Mouse (Mus musculus) large intestine, adult 2 months (tissue): ENCODE data around the gene Cd3g. TPM values are rescaled to one million over a fixed set of nuclear protein-coding genes. Genes with fewer than 3 reads are reported as not detected.

ENCODE experiments used
- DNase-seq: peaks from one replicate; pipeline ENCODE4 v3.0.0-alpha.2; 2012; ENCODE audit warnings: low read depth, low spot score
- WGBS: fragments of 180-500 bp; shearing (Covaris S2); methylation state at CpG from one replicate; pipeline ENCODE4 v1.1.7; 2018; 5-methylcytosine and 5-hydroxymethylcytosine counted together
- polyA plus RNA-seq: library from polyadenylated mRNA; depleted of rRNA; stranded (reverse); fragments of >200 nt; gene quantifications from 2 replicates; pipeline ENCODE4 v1.2.3, GENCODE M21; 2012; rRNA removed

Cd3g gene
- 9.3 and 9.5 TPM in 2 replicates for polyA plus RNA-seq

DNA sequence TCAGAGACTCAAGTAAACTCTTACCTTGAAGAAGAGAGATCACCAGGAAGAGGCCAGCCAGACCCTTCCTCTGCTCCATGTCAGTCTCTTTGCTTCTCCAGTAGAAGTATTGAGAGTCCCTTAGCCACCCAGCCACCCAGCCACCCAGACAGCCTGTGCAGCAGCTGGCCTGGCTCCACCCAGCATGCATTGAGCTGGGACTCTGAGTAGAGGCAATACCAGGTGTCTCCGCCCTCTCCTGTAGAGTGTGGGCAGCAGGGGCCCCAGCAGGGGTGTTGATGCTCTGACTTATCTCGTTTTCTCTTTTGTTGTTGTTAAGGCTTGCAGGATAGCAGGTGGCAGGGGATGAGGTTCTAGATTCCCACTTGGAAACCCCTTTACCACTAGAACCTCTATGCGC is at the start of gene Cd3g:
Cd3g (minus strand) TSS at position 190 of the 400 bp plus-strand sequence.
- WGBS: 49% methylated on average over 3 of the region's 3 CpGs
- DNase-seq: no peak

DNA sequence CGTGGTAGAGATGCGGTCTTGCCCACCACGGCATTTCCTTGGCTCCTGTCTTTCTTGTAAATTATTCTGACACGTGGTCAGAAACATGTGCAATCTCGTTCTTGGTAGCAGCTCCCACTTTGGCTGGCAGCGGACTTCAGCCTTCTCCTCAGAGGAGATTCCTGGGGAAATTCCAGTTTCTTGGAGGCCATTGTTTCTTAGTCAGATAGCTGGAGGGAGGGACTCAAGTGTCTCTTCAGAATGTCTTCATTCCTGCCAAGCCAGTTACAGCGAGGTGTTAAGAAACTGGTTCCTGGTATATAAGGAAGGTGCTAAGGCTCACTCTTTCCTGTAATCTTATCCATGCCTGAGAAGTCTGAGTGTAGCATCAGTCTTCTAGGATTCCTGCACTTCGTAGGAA is 47.1 kb upstream of the Cd3g start:
- DNase-seq: no peak
- 62% methylated on average over 8 of the region's 8 CpGs for WGBS

DNA sequence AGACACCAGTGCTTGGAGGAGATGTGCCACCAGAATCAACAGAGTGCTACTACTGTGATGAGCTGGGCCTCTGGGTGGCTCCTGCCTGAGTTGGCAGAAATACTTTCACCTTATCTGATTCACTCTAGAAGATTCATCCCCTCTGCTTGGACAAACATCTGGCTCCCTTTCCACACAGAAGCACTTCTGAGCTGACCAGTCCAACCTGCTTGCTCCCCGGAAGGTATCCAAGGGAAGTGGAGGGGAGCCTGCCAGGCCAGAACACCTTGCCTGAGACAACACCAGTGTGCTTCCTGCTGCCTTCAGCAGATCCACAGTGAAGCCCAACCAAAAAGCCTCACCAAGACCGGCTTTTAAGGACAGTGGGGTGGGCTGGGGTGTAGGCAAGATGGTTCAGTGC is 44.0 kb upstream of the Cd3g start:
- no peak for DNase-seq
- WGBS: 85% methylated on average over 2 of the region's 2 CpGs

DNA sequence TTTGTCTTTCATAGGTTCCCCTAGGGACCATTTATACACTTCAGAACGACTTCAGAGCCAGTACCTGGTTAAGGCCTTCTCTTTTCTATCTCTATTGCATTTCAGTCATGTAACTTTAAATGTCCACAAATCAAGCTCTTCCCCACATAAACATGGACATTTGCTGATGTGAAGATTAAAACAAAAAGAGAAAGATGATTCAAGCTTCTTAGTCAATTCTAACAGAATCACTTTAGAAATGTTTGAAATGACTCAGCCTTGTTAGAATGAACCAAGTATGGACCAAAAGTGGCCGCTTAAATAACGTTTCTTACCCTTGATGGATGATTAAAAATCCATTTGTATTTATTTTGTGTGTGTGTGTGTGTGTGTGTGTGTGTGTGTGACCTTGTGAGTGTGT is 43.4 kb upstream of the Cd3g start:
- DNase-seq: no peak
- WGBS: 76% methylated on average over 3 of the region's 3 CpGs

DNA sequence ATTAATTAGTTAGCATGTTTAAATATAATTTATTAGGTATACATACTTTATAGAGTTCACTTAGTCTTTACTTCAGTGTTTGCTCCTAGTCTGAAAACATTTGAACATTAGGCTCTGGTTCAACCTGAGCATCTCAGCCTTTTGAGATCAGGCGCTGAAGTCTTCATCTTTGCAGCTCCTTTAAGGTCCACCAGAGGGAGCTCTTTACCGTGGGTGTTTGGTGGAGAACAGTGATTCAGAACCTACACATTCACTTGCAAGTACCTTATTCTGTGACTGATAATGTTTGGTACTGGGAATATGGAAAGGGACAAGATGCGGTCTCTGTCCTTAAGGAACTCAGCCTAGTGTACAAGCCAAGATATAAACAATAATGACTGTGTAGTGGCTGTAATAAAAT is 42.6 kb upstream of the Cd3g start:
- DNase-seq: no peak
- WGBS: 5% methylated on average over 3 of the region's 3 CpGs

DNA sequence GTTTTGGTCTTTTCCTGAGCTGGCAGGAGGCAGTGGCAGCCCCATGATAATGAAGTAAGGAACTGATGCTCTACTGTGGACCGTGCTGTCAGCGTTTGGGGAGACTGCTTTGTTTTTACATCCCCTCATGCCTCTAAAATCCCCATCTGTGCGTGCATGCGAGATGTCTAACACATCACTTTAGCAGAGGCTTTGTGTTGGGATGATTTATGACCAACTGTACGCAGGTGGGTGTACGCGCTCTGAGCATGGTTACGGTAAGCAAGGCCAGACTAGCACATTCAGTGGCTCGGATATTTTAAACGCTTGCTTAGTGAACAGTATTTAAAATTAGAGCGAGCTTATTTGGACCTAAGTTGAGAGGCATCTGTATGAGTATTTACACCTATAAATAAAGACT is 37.8 kb upstream of the Cd3g start:
- DNase-seq: no peak
- WGBS: 71% methylated on average over 11 of the region's 11 CpGs

DNA sequence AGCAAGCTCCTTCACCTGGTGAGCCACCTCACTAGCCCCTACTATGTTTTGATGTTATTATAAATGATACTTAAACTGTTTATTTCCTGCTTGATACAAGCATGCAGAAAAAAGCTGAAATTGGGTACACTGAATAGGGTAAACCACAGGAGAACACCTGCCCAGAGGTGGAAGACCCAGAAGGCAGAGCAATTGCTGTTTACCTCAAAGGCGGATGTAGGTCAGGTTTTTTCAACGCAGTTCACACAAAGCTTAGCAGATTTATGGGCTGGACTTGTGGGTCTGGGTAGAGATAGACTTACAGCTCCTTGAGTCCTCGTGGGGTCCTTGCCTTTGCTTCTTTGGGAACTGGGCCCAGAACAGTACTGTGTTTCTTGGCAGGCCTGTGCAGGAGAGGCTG is 35.6 kb upstream of the Cd3g start:
- WGBS: 49% methylated on average over 3 of the region's 3 CpGs
- no peak for DNase-seq

DNA sequence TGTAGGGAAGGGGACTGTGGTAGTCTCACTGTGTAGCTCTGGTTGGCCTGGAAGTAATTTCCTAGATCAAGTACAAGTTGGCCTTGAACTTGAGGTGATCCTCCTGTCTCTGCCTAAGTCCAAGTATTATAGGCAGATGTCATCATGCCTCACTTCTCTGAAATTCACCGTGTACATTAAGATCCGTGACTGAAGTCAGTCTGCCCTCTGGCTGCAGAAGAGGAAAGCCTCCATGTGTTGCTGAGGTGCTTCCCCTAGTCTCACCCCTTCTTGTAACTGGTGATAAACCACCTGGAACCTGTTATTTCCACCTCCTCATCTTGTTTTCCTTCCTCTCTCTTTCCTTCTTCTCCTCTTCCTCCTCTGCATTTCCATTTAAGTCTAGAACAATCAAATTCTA is 34.6 kb upstream of the Cd3g start:
- no peak for DNase-seq
- 38% methylated on average over 2 of the region's 2 CpGs for WGBS

DNA sequence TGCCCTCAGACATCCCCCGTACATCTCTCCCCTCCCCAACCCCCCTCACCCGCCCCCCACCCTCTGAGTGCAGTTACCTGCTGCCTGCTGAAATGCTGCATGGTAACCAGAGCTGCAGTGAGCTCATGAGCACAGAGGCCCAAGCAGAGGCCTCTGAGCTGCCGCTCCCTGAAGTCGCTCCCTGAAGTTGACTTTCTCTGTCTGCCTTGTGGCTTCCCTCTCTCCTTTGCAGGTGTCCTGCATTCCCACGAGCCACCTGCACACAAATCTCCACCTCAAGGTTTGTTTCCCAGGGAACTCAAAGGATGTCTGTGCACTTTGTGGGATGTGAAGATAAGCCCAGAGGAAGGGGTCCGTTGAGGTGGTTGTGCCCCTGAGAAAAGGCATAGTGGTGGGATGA is 31.1 kb upstream of the Cd3g start:
- 37% methylated on average over 6 of the region's 6 CpGs for WGBS
- DNase-seq: no peak

DNA sequence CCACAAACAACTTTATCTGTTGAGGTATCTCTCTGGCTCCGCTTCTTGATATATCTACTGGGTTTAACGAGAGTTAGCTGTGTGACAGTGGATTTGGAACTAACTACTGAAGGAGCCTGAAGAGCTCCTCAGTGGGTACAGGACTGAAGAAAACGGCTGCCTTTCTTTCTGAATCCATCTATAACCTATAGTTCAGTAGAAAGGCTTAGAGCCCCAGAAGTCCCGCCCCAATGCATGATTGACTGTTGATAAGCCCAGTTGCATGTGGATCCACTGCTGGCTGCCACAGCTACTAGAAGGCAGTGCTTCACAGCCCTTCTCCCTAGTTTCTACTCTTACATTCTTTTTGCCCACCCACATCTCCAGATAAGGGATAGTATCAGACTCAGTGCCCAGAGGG is 30.2 kb upstream of the Cd3g start:
- DNase-seq: no peak
- 68% methylated on average over 4 of the region's 4 CpGs for WGBS

DNA sequence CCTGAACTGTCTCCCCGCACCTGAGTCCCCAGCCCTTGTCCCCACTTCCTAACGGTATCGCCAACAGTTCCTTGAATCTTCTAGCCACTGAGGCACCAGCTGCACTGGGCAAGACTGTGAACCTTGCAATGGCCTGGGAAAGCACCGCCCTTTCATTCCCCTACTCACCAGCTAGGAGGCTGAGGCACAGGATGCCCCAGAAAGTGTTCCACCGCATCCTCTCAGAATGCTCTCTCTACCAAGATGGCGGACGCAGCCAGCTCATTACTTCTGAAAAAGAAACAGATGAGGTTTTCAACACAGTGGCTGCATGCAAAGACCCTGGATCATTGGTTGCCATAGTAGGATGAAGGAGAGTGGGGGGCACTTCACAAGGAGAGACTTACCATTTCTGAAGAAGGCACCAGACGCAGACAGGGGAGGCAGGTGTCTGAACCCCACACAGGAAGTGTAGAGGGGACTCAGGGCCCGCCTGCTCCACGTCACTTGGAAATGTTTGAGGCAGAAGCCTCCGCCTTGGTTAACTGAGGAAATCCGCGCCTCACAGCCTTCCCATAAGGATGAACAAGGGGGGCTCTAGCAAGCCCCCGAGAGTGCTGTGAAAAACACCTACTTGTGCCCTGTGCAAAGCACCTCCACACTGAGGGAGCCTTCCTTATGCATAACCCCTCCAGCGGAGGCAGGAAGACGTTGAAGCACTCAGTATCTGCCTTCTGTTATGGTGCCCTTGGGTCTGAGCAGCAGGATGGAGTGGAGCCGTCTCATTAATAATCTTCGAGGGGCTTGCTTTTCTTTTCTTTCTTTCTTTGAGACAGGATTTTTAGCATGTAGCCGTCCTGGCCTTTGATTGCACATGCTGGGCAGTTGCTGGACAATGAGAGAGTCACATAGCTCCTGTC is 29.2 kb upstream of the Cd3g start, which contains the start of gene Cd3e:
Cd3e (minus strand) TSS at position 448 of the 899 bp plus-strand sequence.
- DNase-seq: no peak
- WGBS: 83% methylated on average over 19 of the region's 19 CpGs

DNA sequence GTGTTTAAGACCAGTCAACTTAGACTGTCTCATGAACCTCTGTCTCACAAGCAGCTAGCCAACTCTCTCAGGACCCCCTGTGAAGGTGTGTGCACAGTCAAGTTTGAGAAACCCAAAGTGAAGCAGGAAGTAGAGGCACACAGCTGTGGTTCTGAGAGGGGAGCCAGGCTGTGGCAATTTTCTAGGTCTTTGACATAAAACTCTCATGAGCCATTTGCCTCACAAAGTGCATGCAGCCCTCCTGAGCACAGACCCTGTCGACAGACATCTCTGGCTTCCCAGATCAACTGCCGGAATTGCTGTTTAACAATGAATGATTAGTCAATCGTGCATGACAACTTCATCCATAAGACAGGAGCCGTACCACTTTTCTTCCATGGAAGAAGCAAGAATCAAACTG is 28.1 kb upstream of the Cd3g start:
- 86% methylated on average over 4 of the region's 4 CpGs for WGBS
- DNase-seq: no peak

DNA sequence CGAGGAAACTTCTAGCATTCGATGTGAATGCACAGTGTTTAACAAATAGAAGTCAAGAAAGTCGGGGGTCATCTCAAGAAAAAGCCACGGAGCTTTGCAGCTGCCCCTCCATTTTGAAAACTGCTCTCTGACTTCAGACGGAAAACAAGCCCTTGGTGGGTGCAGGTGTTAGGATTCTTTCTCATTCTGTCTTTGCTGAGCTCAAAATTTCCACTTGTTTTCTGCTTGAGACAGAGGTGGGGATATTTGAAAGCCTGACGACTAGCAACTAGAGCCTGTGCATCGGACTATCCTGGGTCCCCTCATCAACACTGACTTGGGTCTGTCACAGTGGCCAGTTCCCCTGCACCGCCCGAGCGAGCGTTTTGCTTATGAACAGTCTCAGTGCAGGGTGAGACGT is 27.2 kb upstream of the Cd3g start:
- whole genome bisulfite sequencing: 60% methylated on average over 12 of the region's 12 CpGs

DNA sequence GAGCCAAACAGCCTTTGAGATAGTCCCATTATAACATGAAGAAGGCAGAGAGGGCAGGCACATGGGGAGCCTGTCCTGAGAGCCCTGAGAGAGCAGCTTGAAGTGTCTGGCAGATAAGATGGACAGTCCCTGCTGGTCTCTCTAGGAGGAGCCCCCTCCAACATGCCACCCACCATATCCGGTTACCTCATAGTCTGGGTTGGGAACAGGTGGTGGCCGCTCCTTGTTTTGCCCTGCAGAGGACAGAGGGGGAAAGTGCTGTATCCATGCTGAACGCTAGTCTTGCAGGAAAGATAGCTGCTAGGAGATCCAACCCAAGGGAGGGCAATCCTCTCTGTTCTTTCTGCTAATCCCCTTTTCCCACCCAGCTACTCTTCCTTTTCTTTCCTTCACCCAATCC is 20.0 kb upstream of the Cd3g start:
- WGBS: 55% methylated on average over 3 of the region's 3 CpGs
- no peak for DNase-seq

More for the DNA sequence above, 27.2 kb upstream of the Cd3g start:
- DNase-seq: no peak

DNA sequence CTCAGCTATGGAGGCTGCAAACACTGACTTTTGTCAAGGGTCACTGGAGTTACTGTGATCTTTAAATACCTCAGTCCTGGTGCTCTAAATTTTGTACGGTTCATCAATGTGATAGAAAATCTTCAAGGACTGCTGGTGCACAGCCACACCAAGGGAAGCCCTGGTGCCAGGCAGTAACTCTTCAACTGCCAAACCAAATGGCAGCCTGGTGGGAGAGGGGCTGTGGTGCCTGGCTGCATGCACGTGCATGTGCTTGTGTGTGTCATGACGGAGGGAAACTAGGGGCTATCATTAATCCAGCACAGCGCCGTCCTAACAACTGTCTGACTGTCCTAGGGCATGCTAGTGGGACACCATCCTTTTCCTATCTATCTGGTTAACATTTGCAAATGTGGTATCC is 19.5 kb upstream of the Cd3g start:
- DNase-seq: no peak
- WGBS: 75% methylated on average over 5 of the region's 5 CpGs

DNA sequence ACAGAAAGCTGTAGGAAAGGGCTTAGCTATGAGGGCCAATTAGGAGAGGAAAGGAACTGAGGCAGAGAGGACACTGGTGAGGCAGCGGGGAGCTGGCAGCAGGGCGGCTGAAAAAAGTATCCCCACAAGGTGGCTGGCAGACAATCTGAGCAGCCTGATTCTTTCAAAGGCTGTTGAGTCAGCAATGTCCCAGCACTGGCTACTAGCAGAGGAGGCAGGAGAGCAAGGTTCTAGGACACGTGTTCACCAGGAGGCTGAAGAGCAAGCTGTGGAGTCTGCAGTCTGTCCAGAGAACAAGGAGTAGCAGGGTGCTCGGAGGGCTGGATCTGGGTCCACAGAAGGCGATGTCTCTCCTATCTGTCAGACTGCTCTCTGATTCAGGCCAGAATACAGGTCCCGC is 18.9 kb upstream of the Cd3g start:
- DNase-seq: no peak
- WGBS: 56% methylated on average over 6 of the region's 6 CpGs

DNA sequence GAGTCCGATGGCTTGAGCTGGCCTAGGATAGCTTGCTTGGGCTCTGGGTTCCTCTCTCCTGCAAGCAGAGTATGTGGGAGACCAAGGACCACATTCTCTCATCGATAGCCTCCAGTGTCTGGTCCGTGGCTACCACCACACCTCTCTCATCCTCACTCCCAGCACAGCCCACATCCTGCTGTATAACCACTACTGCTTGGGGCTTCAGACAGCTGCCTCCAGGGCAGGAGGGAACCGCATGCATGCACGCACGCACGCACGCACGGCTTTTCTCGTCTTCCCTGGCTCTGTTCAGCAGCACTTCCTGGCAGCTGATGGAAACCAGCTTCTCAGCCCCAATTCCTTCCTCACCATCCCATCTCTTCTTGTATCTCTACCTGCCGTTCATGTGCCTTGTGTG is 17.9 kb upstream of the Cd3g start:
- DNase-seq: no peak
- 57% methylated on average over 11 of the region's 11 CpGs for WGBS

DNA sequence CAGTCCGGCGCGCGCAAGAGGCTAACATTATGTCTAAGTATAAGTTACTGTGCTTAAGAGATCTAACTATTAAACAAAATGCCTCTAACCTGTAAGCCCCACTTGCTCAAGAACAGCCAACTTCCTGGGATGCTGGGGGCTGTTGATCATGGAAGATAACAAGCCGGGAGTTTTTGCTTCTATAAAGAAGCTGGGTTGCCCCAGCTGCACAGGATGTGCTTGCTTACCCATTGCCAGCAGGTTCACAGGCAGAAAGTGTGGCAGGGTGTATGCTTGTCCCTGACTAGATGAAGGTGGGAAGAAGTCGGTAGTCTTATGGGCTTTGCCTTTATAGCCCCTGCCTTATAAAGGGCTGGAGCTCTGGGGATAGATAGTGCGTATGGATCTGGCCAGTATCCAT is 16.4 kb upstream of the Cd3g start:
- WGBS: 89% methylated on average over 7 of the region's 7 CpGs
- DNase-seq: no peak

DNA sequence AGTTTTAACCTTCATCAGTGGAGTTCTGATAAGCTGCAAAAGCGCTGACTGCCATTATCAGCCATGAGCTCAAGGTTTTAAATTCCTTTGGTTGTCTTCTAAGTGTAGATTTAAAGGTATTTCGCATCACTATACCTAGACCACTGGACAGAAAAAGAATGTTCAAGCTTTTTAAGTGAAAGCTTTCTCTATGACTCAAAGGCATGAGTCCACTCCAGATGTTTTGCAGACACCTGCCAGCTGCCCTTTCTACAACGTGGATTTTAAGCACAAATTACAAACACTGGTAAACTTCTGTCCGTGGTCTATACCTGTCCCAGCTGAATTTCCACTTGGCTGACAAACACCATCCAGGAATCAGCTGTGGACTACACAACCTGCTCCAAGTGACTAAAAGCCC is 14.7 kb upstream of the Cd3g start:
- 60% methylated on average over 4 of the region's 4 CpGs for WGBS
- DNase-seq: no peak

DNA sequence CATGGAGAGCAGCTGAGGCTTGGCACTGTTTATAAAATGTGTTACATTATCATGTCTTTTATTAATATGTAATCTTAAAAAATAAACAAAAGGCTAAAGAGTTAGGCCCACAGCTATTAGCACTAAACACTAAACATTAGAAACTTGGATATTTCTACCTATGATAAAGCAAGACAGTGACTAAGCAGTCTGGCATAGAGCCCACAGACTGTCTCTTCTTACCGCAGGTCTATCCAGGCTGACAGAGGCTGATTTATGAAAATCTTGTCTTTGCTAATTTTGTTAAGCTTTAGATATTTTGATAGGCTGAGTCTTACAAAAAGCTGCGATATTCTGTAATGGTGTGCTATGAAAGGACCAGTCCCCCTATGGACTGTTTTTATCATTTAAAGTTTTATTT is 13.0 kb upstream of the Cd3g start:
- no peak for DNase-seq
- WGBS: 81% methylated on average over 2 of the region's 2 CpGs

DNA sequence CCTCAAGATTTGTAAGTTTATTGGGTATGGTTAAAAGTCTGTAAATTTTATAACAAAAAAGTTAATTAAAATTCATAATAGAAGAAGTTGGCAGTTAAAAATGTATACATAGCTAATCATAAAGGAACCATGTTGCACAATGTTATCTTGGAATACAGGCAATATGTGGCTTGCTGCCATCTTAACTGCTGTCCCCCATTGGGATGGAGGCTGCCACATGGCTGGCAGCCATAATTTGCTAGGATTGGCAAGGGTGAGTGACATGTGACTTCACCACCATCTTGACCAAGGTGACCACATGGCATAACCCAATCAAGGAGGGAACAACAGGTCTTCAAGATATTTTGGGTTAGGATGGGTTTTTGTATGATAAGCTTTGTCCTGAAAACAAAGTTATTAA is 12.0 kb upstream of the Cd3g start:
- no peak for DNase-seq

DNA sequence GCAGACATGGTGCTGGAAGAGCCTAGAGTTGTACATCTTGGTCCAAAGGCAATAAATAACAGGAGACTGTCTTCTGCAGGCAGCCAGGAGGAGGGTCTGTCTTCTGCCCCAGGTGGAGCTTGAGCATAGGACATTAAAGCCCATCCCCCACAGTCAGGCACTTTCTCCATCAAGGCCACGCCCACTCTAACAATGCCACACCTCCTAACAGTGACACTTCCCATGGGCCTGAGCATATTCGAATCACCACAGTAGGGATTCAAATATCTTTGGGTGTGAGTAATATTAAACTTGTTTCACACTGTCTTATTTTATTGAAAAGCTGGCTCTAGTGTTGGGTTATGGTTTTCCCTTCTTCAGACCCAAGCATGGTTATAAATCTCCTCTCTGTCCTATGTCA is 11.6 kb upstream of the Cd3g start:
- no peak for DNase-seq
- 69% methylated on average over 2 of the region's 2 CpGs for WGBS
